Mouse (Mus musculus) fat pad, adult 2 months (tissue): Measurements from ENCODE around the gene Tenm3.

Experiments
- DNase-seq: peaks from one replicate; pipeline ENCODE4 v3.0.0-alpha.2; 2011; ENCODE audit warnings: low read depth, low spot score; ENCODE audit errors: extremely low read depth

Gene Tenm3

DNA sequence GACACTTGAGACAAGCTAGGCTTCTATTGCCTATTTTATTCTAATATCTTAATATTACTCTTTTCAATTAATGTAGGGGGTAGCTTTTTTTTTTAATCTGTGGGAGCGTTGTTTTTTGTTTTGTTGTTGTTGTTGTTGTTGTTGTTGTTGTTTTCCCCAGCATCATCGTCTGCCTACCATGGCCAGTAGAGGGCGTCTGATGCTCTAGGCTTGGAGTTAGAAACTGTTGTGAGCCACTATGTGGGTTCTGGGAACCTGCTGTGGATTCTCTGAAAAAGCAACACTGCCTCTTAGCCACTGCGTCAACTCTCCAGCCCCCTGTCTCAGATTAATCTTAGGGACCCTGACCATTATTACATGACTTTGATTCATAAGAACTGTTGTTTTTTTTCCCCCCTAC, 99.8 kb downstream of the Tenm3 start:
- no peak for DNase-seq

DNA sequence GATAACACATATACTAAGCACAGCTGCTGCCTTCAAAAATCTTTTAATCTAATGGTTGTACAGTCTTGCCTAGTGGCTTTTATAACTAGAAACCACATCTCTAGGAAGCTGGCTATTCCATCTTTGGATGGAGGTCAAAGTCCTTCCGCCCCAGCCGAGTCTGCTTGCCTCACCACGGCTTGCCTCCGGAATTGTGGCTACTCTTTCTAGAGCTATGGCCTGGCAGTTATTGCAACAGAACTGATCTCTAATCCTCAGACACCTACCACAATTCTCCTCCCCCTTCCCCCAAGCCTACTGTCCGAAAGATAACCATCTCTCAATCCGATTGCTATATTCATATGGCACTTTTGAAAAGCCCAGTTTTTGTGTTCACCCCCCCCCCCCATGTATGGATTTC, 101.0 kb downstream of the Tenm3 start:
- no peak for DNase-seq

DNA sequence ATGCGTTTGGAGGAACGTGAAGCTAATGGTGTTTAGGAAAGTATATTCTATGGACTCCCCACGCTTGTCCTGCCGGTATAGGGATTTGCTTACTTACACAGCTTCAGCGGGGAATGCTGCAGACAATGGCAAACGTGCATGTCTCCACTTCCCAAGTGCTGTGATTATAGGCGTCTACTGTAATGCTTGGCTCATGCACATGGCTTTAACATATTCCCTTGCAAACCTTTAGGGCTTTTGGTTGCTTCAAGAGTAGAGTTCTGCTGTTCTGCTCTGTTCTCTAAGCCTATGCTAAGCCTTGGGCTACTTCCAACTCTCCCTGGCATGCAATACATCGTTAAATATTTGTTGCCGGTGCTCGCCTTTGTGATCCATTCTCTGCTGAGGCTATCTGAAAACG, 102.8 kb downstream of the Tenm3 start:
- no peak for DNase-seq

DNA sequence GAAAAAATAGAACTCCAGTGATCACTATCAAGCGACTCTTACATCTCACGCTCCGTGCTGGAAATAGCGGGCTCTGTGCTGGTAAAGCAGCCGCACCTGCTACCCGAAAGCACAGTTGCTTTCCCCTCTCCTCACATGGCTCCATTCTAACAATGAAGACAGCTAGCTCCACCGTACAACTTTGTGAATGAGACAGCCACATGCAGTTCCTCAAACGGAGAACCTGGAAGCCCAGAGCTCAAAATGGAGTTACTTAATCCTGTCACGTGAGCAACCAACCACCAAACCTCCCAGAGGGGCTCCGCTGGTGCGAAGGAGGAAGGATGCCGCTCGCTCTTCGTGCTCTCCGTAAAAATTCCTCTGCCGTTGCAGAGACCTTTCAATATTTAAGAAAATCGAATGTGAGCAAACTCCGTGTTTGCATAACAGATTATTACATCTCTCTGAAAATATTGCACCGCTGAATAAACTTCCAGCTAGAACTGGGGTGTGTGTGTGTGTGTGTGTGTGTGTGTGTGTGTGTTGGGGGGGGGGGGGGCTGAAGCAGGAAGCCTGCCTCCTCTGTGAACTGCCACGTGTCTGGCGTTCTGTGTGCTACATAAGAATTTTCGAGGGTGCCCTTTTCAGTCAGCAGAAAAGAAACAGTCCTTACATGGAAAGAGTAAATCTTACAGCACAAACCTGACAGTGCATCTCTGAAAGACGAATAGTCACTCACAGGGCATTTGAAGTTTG, 103.4 kb downstream of the Tenm3 start:
- no peak for DNase-seq

DNA sequence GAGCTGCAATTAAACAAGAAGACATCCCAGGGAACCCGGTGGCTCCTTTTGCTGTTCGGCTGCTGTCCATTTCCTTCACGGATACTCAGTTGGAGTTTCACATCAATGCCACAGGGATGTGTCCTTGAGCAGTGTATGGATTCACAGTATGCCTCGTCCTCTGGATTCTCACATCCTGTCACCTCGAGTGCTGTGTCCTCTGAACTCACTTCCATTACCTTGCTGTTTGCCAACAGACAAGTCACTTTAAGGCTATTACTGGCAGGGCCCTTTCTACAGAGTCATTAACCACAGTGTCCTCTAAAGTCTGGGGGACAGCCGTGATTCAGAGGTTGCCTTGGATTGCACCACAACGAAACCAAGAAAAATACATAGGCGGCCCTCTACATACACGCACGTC, 110.0 kb downstream of the Tenm3 start:
- DNase-seq = no peak

DNA sequence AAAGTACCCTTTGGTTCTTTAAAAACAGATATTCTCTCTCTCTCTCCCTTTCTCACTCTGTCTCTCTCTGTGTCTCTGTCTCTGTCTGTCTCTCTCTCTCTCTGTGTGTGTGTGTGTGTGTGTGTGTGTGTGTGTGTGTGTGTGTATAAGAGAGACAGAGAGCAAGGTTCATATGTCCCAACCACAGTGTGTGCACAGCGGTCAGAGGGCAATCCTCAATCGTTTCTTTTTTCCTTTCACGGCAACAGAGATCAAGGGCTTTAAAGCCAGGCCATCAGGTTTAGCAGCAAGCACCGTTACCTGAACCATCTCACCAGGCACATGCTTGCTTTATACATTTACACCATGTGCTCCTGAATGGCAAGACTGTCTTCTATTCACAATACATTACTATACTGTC, 110.7 kb downstream of the Tenm3 start:
- DNase-seq = no peak

DNA sequence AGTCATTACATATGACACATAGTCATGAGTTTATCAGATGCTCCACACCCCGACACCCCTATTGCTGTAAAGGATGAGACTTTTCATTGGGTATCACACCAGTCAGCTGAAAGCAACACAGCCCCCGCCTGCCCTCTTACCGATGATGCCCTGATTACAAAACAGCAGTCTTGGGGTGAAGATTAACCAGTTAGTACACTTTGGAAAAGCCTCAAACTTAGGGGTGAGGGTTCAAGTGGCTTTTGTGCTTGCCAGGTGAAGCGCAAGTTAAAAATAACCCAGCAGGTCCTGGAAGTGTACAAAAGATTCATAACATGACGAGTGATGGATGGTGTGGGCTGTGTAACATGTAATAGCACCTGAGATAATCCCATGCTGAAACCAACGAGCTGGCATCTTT, 113.0 kb downstream of the Tenm3 start:
- DNase-seq = no peak

DNA sequence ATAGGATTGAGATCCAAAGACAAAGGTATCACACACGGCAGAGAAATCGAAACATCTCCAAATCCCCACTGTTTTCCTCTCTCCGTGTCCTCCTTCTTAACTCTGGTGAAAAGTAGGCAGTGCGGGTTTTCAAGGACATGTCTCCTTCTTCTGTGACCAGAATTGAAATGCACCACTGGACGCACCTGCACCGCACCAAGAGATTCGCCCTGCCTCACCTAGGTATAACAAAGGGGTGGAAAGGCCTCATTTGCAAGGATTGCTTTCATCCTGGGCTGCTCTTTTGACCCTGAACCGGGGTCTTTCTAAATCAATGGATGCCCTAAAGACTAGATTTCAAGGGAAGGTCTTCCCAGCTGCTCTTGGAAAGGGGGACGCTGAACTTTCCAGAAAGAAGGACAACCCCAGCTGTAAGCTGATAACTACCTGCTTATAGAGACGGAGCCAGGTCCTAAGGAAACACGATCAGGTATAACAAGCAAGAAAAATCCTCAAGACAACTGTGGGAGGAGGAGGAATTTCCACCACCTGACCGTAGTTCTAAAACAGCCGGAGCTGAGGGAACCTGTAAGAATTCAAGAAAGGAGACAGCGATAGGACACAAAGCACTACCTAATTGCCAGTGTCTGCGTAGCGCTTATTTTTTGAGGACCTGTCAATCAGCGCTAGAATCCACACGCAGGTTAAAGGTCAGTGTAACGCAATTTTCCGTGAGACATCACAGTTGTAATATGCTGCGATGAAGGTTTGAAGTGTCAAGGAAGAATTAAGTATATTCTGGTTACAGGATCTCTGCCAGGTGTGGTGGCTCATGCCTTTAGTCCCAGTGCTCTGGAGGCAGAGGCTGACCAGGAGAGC, 114.7 kb downstream of the Tenm3 start:
- no peak for DNase-seq

DNA sequence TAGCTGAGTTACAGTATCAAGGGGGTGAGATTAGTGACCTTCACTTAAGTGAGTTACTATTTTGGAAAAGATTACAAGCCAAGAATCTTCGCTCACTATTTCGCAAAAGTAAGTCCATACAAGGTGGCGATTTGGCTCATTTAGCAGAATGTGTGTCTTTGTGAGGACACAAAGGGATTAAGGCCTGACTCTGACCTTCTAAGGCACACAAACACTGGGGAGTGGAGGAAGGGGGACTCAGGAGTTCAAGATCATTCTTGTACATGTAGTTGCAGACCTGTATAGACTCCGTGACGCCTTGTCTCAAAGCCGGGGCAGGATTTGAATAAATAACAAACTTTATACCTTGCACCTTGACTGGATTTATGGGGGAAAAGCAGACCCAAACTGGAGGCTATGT, 115.7 kb downstream of the Tenm3 start:
- no peak for DNase-seq

DNA sequence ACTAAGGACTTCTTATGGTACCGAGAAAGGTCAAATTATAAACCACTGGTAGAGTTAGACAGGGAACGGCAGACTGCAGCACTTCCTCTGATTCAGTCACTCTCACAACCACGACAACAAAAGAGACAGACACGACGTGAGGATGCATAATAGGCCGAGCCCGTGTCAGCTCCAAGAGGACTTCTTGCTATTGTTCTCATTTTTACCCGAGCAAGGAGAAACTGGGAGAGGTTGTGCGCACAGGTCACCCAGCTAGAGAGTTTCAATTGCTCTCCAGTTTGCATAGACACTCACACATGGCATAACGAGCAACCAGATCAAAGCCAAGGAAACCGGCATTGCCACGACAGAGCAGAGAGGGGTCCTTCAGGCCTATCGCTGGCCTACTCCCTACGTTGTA, 121.0 kb downstream of the Tenm3 start:
- DNase-seq = no peak

DNA sequence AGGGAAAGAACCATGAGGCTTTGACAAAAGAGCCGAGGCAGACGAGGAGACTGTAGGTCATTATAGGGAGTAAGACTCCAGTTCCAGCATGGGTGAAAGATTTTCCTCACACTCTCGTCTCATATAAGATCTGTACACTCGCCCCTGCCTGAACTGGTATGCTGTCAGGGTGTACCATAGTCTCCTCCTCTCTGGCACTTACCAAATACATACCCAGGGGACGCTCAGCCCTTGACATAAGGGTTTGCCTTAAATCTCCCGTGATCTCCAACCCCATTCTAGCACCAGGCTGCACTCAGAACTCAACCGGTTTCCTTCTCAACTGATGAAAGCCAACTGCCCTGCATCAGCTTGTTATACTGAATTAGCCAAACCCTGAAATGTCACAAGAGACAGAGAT, 121.4 kb downstream of the Tenm3 start:
- DNase-seq = no peak

DNA sequence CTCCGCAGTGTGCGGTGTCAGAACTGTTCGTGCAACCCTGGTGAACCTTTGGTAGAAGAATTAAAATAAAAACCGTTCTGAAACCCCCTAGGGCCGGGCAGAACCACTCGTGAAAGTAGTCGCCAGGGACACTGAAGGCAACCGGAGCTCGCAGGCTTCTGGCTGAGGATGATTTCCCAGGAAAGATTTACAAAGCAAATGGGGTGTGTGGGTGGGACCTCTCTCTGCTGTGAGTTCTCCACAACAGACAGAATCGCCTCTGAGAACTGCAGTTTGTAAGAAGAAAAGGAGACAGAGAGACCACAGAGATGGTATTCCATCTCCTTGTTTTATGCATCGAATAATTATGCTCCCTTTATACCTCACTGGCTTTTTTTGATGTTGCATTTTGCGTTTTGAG, 122.4 kb downstream of the Tenm3 start:
- no peak for DNase-seq

DNA sequence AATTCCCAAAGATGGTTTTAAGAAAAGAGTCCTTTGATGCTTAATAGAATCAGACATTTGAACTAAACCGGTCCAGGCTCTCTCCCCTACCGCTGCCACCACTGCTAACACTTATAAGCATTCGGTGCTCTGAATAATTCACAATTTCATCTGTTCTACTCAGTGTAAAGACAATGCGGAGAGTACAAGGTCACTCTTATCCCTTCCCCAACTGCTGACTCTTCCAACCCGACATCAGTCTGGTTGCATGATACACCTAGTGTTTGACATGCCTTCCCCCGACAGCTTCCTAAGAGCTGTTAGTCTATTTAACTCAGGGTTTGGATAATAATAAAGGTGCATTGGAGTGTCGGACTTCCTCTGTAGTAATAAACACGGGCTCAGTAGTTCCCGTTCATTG, 128.1 kb downstream of the Tenm3 start:
- no peak for DNase-seq

DNA sequence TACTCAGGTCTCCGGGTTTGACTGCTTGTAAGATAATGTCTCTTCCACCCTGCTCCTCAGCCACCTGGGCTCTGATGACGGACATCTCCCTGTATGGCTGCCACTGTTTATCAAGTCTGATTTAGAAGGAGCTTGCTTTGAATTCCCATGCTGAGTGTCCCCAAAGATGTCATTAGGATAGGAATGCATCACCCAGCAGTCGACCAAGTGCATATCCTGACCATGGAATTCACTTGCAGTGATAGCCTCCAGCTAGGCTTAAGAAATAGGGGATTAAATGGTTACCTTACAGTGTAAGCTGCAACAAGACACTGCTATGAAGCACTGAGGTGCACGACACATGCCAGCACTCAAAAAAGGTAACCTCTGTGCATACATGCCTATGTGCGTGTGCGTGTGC, 137.1 kb downstream of the Tenm3 start:
- no peak for DNase-seq

DNA sequence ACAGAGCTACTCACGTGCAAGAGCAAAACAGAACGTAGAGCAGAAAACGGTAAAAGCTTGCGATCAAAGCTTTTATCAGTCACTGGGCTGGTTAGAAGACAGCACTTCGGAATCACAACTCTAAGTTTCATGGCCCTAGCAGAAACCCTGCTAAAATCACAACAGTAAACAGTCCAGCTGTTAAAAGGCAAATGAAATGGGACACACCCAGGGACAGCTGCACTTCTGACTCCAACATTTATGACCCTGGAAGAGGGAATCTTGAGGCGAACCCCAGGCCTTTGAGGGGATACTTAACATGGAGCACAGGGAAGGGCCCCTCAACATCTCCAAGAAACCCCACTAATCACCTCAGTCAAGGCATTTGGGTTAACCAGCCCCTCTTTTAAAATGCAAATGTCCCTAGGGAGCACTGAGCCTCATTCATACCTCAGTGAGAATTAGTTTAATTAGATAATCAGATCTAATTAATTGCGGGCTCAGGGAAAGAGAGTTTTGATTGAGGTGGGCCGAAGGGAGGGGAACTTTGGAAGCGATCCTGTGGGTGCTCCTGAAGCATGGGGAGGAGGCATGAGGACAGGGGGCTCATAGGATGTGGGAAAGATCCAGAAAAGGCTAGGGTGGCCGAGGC, 138.8 kb downstream of the Tenm3 start:
- no peak for DNase-seq

DNA sequence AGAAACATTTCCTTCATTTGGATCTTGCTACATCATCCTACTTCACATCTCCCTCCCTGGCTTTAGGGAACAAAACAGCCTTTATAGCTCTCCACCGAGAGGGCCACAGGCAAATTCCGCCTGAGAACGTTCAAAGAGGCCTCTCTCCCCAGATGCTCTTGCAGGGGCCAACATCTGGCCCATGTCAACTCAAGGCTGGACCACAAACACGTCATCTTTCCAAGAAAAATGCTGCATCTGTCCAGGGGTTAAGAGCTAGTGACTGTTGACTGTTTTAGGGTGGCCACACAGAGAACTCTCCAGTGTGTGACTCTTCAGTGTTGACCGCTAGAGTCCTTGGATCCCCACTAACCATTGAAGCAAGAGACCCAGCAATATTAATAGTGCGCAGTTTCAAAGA, 139.3 kb downstream of the Tenm3 start:
- no peak for DNase-seq

DNA sequence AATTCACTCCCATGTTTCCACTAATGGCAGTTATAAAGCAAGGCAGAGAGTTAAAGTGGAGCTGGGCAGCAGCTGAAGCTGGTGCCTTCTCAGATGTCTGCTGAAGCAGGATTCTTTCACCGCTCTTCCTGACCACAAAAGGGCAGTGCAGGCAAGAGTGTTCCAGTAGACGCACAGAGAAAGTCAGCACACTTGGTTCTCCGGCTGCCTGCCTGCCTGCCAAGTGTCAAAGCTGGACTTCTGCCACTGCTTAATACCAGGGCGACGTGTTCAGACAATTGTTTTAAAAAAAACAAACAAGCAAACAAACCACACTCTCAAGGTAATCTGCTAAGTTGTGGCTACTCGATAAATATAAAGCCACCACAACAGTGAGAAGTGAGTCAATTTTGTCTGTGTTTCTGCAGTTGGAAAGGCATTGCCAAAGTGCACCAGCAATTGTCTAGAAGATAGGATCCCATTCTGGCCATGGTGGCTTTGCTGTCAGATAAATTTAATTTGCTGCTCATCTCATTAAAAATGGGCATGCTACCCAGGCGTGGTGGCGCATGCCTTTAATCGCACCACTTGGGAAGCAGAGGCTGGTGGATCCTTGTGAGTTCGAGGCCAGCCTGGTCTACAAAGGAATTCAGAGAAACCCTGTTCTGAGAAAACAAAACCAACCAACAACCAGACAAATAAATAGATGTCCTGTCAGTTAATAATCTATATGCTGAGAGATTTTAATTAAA, 152.9 kb downstream of the Tenm3 start:
- DNase-seq = no peak

DNA sequence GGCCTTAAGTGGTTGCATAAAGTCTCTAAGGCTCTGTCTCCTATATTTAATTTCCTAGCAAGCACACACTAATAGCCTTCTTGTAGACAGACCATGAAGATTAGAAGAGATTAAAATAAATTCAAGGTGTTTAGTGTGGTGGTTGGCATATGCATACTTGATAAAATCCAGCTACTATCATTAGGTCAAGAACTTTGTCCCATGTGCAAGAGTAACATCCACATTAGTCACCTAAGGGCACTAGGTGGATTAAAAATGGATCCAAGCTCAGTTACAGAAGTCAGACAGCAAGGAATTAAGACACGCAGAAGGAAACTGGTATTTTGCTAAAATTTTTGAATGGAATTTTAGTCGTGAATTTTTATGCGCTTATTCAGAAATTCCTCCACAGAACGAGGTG, 155.0 kb downstream of the Tenm3 start:
- no peak for DNase-seq

DNA sequence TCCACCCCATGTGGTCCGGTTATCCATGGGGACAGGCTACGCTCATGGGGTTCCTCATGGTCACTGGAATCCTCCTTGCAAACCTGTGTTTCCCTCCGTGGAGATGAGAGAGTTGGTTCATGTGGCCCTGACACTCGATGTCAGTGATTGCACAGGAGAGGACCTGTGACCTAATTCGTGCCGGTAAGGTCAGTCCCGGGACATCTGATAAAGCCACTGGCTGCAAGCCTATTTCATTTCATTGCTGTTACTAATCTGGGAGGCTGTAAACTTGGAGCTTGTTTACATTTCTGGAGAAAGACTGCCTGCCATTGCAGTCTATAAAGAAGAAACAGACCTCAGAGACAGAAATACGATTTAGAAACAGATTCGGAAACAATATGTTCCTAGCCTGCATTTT, 155.6 kb downstream of the Tenm3 start:
- no peak for DNase-seq

DNA sequence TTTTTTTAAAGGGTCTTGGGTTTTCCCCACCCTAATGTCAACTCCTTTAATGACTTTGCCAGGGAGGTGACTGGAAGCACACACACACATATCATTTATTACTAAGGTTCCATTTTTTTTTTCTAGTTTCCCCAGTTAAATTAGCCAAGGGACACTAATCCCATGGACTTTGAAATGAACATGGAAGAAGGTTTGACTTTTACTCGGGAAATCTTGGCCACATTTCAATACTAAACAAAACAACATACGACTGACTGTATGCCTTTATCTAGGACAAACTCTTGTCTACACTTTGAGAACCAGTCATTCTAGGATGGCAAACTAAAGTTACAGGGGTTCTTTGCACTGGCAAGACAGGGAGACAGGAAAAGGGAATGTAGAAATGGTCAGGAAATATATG, 170.3 kb downstream of the Tenm3 start:
- no peak for DNase-seq

DNA sequence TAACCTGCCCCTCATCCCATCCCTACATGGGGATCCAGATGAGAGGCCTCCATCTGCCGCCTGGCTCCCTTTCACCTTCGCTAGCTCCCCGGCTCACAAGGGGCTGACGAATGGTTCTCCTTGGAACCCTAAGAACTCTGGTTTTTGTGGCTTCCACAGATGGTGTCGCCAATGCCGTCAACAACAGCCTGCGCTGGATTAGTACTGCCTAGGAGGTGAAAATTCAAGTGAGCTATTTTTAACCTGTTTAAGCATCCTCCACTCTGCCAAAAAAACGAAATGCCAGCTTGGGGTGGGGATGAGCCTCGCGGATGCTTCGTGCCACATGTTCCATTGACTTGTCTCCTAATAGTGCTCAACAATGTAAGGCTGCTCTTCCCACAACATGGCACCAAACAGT, 171.3 kb downstream of the Tenm3 start:
- no peak for DNase-seq
